Mouse (Mus musculus): ENCODE results near the gene Derl2. TPM values are rescaled to one million over a fixed set of nuclear protein-coding genes. Genes with fewer than 3 reads are reported as not detected.
A peak's percentile ranks its signal among the peaks of the same experiment; 100 is the strongest.

The Derl2 gene
- 76.0 and 77.4 TPM in 2 replicates for polyA plus RNA-seq (2015; fragmentation: Nextera tagmentation; extraction: Ambion mirVana)

- Histone ChIP-seq H3K36me3 (ENCODE audit: control insufficient read depth, insufficient read depth) (peaks cover 7% of the 10 kb centered on the region; the same call in 1 of the 2 replicates), H3K27me3 (replicated peaks; ENCODE audit: control insufficient read depth, insufficient read depth, low read length) (no peaks in the 10 kb centered on the region), H3K9me3 (ENCODE audit: control insufficient read depth) (no peaks in the 10 kb centered on the region), H3K9ac (ENCODE audit: low read depth, low read length) (peak within 1 kb of the TSS; percentile 80), H3K4me3 (ENCODE audit: low read depth, low read length) (peak within 1 kb of the TSS; percentile 93), H3K4me1 (replicated peaks; ENCODE audit: control insufficient read depth, insufficient read depth, low read length) (peaks cover 7% of the 10 kb centered on the region; the same call in 1 of the 2 replicates), H3K27ac (ENCODE audit: low read depth, low read length) (peak within 1 kb of the TSS; percentile 87), H3K4me2 (replicated peaks; ENCODE audit: low read depth) (peak within 1 kb of the TSS; percentile 84)
- TF ChIP-seq CTCF (IDR thresholded peaks at IDR 0.05; ENCODE audit: low read depth), result no peak
- ATAC-seq, result peak; percentile 100
- under 1% methylated on average over 71 of the region's 71 CpGs for WGBS
These were observed at the start of gene Derl2, which contains the start of gene Mis12 for GRCm38 (mm10) chr11:71019201-71020068. Gene Derl2 (minus strand): TSS chr11:71019841. Gene Mis12 (plus strand): TSS chr11:71019611.

GRCm38 (mm10) chr11:71052554-71052953 is 32.9 kb upstream of the Derl2 start:
- H3K27ac ChIP-seq (ENCODE audit: low read depth, low read length), result no peak overlapping the region
- TF ChIP-seq CTCF (IDR thresholded peaks at IDR 0.05; ENCODE audit: low read depth), result peak; percentile 74
- ATAC-seq, result no peak
- no peaks in the 10 kb centered on the region for H3K4me1 ChIP-seq (replicated peaks; ENCODE audit: control insufficient read depth, insufficient read depth, low read length)
- H3K9ac ChIP-seq (ENCODE audit: low read depth, low read length), result no peak overlapping the region
- H3K4me2 ChIP-seq (replicated peaks; ENCODE audit: low read depth), result no peak overlapping the region
- no peaks in the 10 kb centered on the region for H3K36me3 ChIP-seq (ENCODE audit: control insufficient read depth, insufficient read depth)
- H3K9me3 ChIP-seq (ENCODE audit: control insufficient read depth), result no peaks in the 10 kb centered on the region
- H3K4me3 ChIP-seq (ENCODE audit: low read depth, low read length), result no peak overlapping the region
- 0% methylated on average over 1 of the region's 1 CpGs for WGBS
- H3K27me3 ChIP-seq (replicated peaks; ENCODE audit: control insufficient read depth, insufficient read depth, low read length), result no peaks in the 10 kb centered on the region

GRCm38 (mm10) chr11:71039526-71040298 is 20.1 kb upstream of the Derl2 start:
- Histone ChIP-seq H3K27me3 (replicated peaks; ENCODE audit: control insufficient read depth, insufficient read depth, low read length) (no peaks in the 10 kb centered on the region), H3K4me3 (ENCODE audit: low read depth, low read length) (no peak overlapping the region), H3K9ac (ENCODE audit: low read depth, low read length) (no peak overlapping the region), H3K9me3 (ENCODE audit: control insufficient read depth) (no peaks in the 10 kb centered on the region), H3K4me2 (replicated peaks; ENCODE audit: low read depth) (no peak overlapping the region), H3K4me1 (replicated peaks; ENCODE audit: control insufficient read depth, insufficient read depth, low read length) (no peaks in the 10 kb centered on the region), H3K27ac (ENCODE audit: low read depth, low read length) (no peak overlapping the region), H3K36me3 (ENCODE audit: control insufficient read depth, insufficient read depth) (no peaks in the 10 kb centered on the region)
- WGBS, result 94% methylated on average over 5 of the region's 5 CpGs
- ATAC-seq, result no peak
- no peak for TF ChIP-seq CTCF (IDR thresholded peaks at IDR 0.05; ENCODE audit: low read depth)

- Histone ChIP-seq H3K4me2 (replicated peaks; ENCODE audit: low read depth) (peak within 1 kb of the TSS; percentile 77), H3K4me1 (replicated peaks; ENCODE audit: control insufficient read depth, insufficient read depth, low read length) (no peaks in the 10 kb centered on the region; the same call in 1 of the 2 replicates), H3K27me3 (replicated peaks; ENCODE audit: control insufficient read depth, insufficient read depth, low read length) (no peaks in the 10 kb centered on the region), H3K9me3 (ENCODE audit: control insufficient read depth) (no peaks in the 10 kb centered on the region), H3K27ac (ENCODE audit: low read depth, low read length) (no peak within 1 kb of the TSS), H3K4me3 (ENCODE audit: low read depth, low read length) (peak within 1 kb of the TSS; percentile 43), H3K36me3 (ENCODE audit: control insufficient read depth, insufficient read depth) (no peaks in the 10 kb centered on the region), H3K9ac (ENCODE audit: low read depth, low read length) (peak within 1 kb of the TSS; percentile 26; the same call in 1 of the 2 replicates)
- TF ChIP-seq CTCF (IDR thresholded peaks at IDR 0.05; ENCODE audit: low read depth), result no peak
- WGBS, result 2% methylated on average over 28 of the region's 31 CpGs
- peak; percentile 65 for ATAC-seq
These were observed 13.6 kb upstream of the Derl2 start, which contains the start of gene 6330403K07Rik for GRCm38 (mm10) chr11:71033163-71033761. Gene 6330403K07Rik (minus strand): TSS chr11:71033513.

- Histone ChIP-seq H3K4me1 (replicated peaks; ENCODE audit: control insufficient read depth, insufficient read depth, low read length) (no peaks in the 10 kb centered on the region; the same call in 1 of the 2 replicates), H3K27ac (ENCODE audit: low read depth, low read length) (no peak overlapping the region), H3K4me3 (ENCODE audit: low read depth, low read length) (peak overlapping the region; percentile 43), H3K27me3 (replicated peaks; ENCODE audit: control insufficient read depth, insufficient read depth, low read length) (no peaks in the 10 kb centered on the region), H3K9ac (ENCODE audit: low read depth, low read length) (peak overlapping the region; percentile 26; the same call in 1 of the 2 replicates), H3K4me2 (replicated peaks; ENCODE audit: low read depth) (peak overlapping the region; percentile 77), H3K9me3 (ENCODE audit: control insufficient read depth) (no peaks in the 10 kb centered on the region), H3K36me3 (ENCODE audit: control insufficient read depth, insufficient read depth) (0 out of 2 replicates have a peak, but pooled peaks cover under 1% of the 10 kb centered on the region)
- 12% methylated on average over 26 of the region's 26 CpGs for WGBS
- no peak for ATAC-seq
- TF ChIP-seq CTCF (IDR thresholded peaks at IDR 0.05; ENCODE audit: low read depth), result no peak
These were observed 13.0 kb upstream of the Derl2 start for GRCm38 (mm10) chr11:71032491-71033162.

Data from intestine, postnatal 0 days (tissue).